Mouse (Mus musculus): ENCODE measurements around the gene Cnn3.
A peak's percentile ranks its signal among the peaks of the same experiment; 100 is the strongest.

DNA sequence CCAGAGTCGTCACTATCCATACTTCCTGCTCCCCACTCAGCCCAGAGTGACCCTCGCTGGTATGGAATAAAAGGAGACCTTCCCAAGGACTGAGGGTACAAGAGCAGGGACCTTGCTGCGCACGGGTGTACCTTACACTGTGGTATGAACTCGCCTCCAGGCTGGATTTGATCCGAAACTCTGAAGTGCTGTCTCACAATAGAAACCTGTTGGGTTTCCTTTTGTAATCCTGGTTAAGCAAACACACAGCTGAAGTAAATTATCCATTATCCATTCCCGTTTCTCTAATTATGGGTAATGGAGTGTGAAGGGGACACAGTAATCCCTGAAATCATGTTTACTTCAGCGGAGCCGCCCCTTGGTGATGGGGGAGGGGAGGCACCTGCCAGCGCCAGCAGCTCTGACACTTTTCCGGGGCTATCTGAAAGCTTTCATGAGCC, 21.8 kb downstream of the Cnn3 start:
- TF ChIP-seq NANOG (IDR thresholded peaks at IDR 0.05; ENCODE audit: borderline replicate concordance, low read length), result peak; percentile 51; the same call in 1 of the 2 replicates
- TF ChIP-seq CTCF (conservative IDR thresholded peaks at IDR 0.05; ENCODE audit: low read length), result no peak
- no peak for TF ChIP-seq POU5F1 (IDR thresholded peaks at IDR 0.05; ENCODE audit: borderline replicate concordance, low read length)
